Mouse (Mus musculus): ENCODE results near the gene Chmp4b.
A peak's percentile ranks its signal among the peaks of the same experiment; 100 is the strongest.

Gene Chmp4b

GRCm38 (mm10) chr2:154680941-154681340 lies 29.4 kb downstream of the Chmp4b start:
- no peak for DNase-seq (ENCODE audit: low read depth, low spot score)

GRCm38 (mm10) chr2:154682712-154683111 lies 31.2 kb downstream of the Chmp4b start:
- DNase-seq (ENCODE audit: low read depth, low spot score): no peak

GRCm38 (mm10) chr2:154684901-154685470 lies 33.5 kb downstream of the Chmp4b start:
- no peak for DNase-seq (ENCODE audit: low read depth, low spot score)

GRCm38 (mm10) chr2:154685772-154686171 lies 34.3 kb downstream of the Chmp4b start:
- DNase-seq (ENCODE audit: low read depth, low spot score): no peak

- DNase-seq (ENCODE audit: low read depth, low spot score): no peak
Observed at GRCm38 (mm10) chr2:154686819-154687218, 35.3 kb downstream of the Chmp4b start.

GRCm38 (mm10) chr2:154689391-154689790 lies 37.9 kb downstream of the Chmp4b start:
- no peak for DNase-seq (ENCODE audit: low read depth, low spot score)

GRCm38 (mm10) chr2:154690959-154691358 lies 39.5 kb downstream of the Chmp4b start:
- DNase-seq (ENCODE audit: low read depth, low spot score): no peak

- DNase-seq (ENCODE audit: low read depth, low spot score): peak; percentile 84
Observed at GRCm38 (mm10) chr2:154693186-154693940, 41.9 kb downstream of the Chmp4b start.

- DNase-seq (ENCODE audit: low read depth, low spot score): no peak
Observed at GRCm38 (mm10) chr2:154693941-154694256, 42.4 kb downstream of the Chmp4b start.

- no peak for DNase-seq (ENCODE audit: low read depth, low spot score)
Observed at GRCm38 (mm10) chr2:154695690-154696089, 44.2 kb downstream of the Chmp4b start.

GRCm38 (mm10) chr2:154696660-154697059 lies 45.2 kb downstream of the Chmp4b start:
- DNase-seq (ENCODE audit: low read depth, low spot score): no peak

GRCm38 (mm10) chr2:154699360-154699759 lies 47.9 kb downstream of the Chmp4b start:
- DNase-seq (ENCODE audit: low read depth, low spot score): no peak

- DNase-seq (ENCODE audit: low read depth, low spot score): no peak
Observed at GRCm38 (mm10) chr2:154700177-154700576, 48.7 kb downstream of the Chmp4b start.

- peak; percentile 72 for DNase-seq (ENCODE audit: low read depth, low spot score)
Observed at GRCm38 (mm10) chr2:154702637-154703315, 51.3 kb downstream of the Chmp4b start.

GRCm38 (mm10) chr2:154706526-154707280 lies 55.2 kb downstream of the Chmp4b start:
- no peak for DNase-seq (ENCODE audit: low read depth, low spot score)

- DNase-seq (ENCODE audit: low read depth, low spot score): no peak
Observed at GRCm38 (mm10) chr2:154707284-154707683, 55.8 kb downstream of the Chmp4b start.

- no peak for DNase-seq (ENCODE audit: low read depth, low spot score)
Observed at GRCm38 (mm10) chr2:154707830-154708385, 56.4 kb downstream of the Chmp4b start.

GRCm38 (mm10) chr2:154711701-154712100 lies 60.2 kb downstream of the Chmp4b start:
- no peak for DNase-seq (ENCODE audit: low read depth, low spot score)

GRCm38 (mm10) chr2:154712271-154712677 lies 60.8 kb downstream of the Chmp4b start:
- DNase-seq (ENCODE audit: low read depth, low spot score): peak; percentile 69

- peak; percentile 71 for DNase-seq (ENCODE audit: low read depth, low spot score)
Observed at GRCm38 (mm10) chr2:154713083-154713482, 61.6 kb downstream of the Chmp4b start.

GRCm38 (mm10) chr2:154713964-154714363 lies 62.5 kb downstream of the Chmp4b start:
- no peak for DNase-seq (ENCODE audit: low read depth, low spot score)

- no peak for DNase-seq (ENCODE audit: low read depth, low spot score)
Observed at GRCm38 (mm10) chr2:154716586-154716985, 65.1 kb downstream of the Chmp4b start.

Measured in R1 (cell line).